Mouse (Mus musculus): ENCODE measurements at regions not wholly inside any gene's neighbourhood (a gene's known extent, or its start where the extent isn't known, plus 50 kb on each side); places are given as distances from the start of the nearest gene placed in this dataset.

GRCm38 (mm10) chr4:8374737-8375489 lies 136.1 kb upstream of the Car8 start:
- in situ Hi-C loops (cut with MboI, MseI), result loop anchor here (5.0 kb wide), 1 partner anchor 242 kb away; no protein-coding TSS in a partner anchor

GRCm38 (mm10) chr4:8374061-8374460 lies 135.2 kb upstream of the Car8 start:
- in situ Hi-C loops (cut with MboI, MseI), result loop anchor here (5.0 kb wide), 1 partner anchor 243 kb away; no protein-coding TSS in a partner anchor

GRCm38 (mm10) chr4:8372069-8372468 lies 133.2 kb upstream of the Car8 start:
- in situ Hi-C loops (cut with MboI, MseI), result loop anchor here (5.0 kb wide), 1 partner anchor 245 kb away; no protein-coding TSS in a partner anchor

- in situ Hi-C loops (cut with MboI, MseI), result loop anchor here (5.0 kb wide), 1 partner anchor 247 kb away; no protein-coding TSS in a partner anchor
Measured at GRCm38 (mm10) chr4:8370786-8371185, 131.9 kb upstream of the Car8 start.

GRCm38 (mm10) chr4:8367487-8368276 lies 128.8 kb upstream of the Car8 start:
- in situ Hi-C loops (cut with MboI, MseI), result loop anchor here (10.0 kb wide), 3 partner anchors 163 to 383 kb away; no protein-coding TSS in a partner anchor

- in situ Hi-C loops (cut with MboI, MseI), result loop anchor here (10.0 kb wide), 3 partner anchors 162 to 382 kb away; no protein-coding TSS in a partner anchor
Measured at GRCm38 (mm10) chr4:8366978-8367377, 128.1 kb upstream of the Car8 start.

- in situ Hi-C loops (cut with MboI, MseI), result loop anchor here (10.0 kb wide), 3 partner anchors 158 to 378 kb away; no protein-coding TSS in a partner anchor
Measured at GRCm38 (mm10) chr4:8362409-8362808, 123.6 kb upstream of the Car8 start.

GRCm38 (mm10) chr4:8361931-8362330 lies 123.1 kb upstream of the Car8 start:
- in situ Hi-C loops (cut with MboI, MseI), result loop anchor here (10.0 kb wide), 3 partner anchors 157 to 377 kb away; no protein-coding TSS in a partner anchor

GRCm38 (mm10) chr4:8361305-8361704 lies 122.5 kb upstream of the Car8 start:
- in situ Hi-C loops (cut with MboI, MseI), result loop anchor here (10.0 kb wide), 3 partner anchors 157 to 377 kb away; no protein-coding TSS in a partner anchor

- in situ Hi-C loops (cut with MboI, MseI), result loop anchor here (10.0 kb wide), 1 partner anchor 173 kb away; no protein-coding TSS in a partner anchor
Measured at GRCm38 (mm10) chr4:8357443-8357842, 118.6 kb upstream of the Car8 start.

- in situ Hi-C loops (cut with MboI, MseI), result no loop called here
Measured at GRCm38 (mm10) chr4:8341928-8342327, 103.1 kb upstream of the Car8 start.

GRCm38 (mm10) chr4:8309241-8309987 lies 70.6 kb upstream of the Car8 start:
- in situ Hi-C loops (cut with MboI, MseI), result no loop called here

- in situ Hi-C loops (cut with MboI, MseI), result no loop called here
Measured at GRCm38 (mm10) chr4:8292563-8292962, 53.7 kb upstream of the Car8 start.

- in situ Hi-C loops (cut with MboI, MseI), result no loop called here
Measured at GRCm38 (mm10) chr4:8291528-8292492, 53.0 kb upstream of the Car8 start.

- in situ Hi-C loops (cut with MboI, MseI), result no loop called here
Measured at GRCm38 (mm10) chr4:8289901-8290300, 51.1 kb upstream of the Car8 start.

Measured in T-helper 1 cell (primary cell).